Mouse (Mus musculus): ENCODE data around the gene Pdlim7.

Gene Pdlim7

GRCm38 (mm10) chr13:55513111-55513748, at the start of gene Pdlim7:
TSS of gene Pdlim7 (minus strand) at chr13:55513676.
- peak; percentile 94 for DNase-seq (ENCODE audit: low spot score)

- no peak for DNase-seq (ENCODE audit: low spot score)
Measured at GRCm38 (mm10) chr13:55557499-55557898, 44.0 kb upstream of the Pdlim7 start.

- DNase-seq (ENCODE audit: low spot score), result no peak
Measured at GRCm38 (mm10) chr13:55555921-55556320, 42.4 kb upstream of the Pdlim7 start.

- DNase-seq (ENCODE audit: low spot score), result no peak
Measured at GRCm38 (mm10) chr13:55549061-55549460, 35.6 kb upstream of the Pdlim7 start.

- DNase-seq (ENCODE audit: low spot score), result no peak
Measured at GRCm38 (mm10) chr13:55548426-55548825, 35.0 kb upstream of the Pdlim7 start.

- DNase-seq (ENCODE audit: low spot score), result no peak
Measured at GRCm38 (mm10) chr13:55547916-55548315, 34.4 kb upstream of the Pdlim7 start.

- no peak for DNase-seq (ENCODE audit: low spot score)
Measured at GRCm38 (mm10) chr13:55544792-55545191, 31.3 kb upstream of the Pdlim7 start.

GRCm38 (mm10) chr13:55543447-55543846, 30.0 kb upstream of the Pdlim7 start:
- DNase-seq (ENCODE audit: low spot score), result no peak

GRCm38 (mm10) chr13:55542891-55543290, 29.4 kb upstream of the Pdlim7 start:
- DNase-seq (ENCODE audit: low spot score), result peak; percentile 29

- DNase-seq (ENCODE audit: low spot score), result no peak
Measured at GRCm38 (mm10) chr13:55540933-55541332, 27.5 kb upstream of the Pdlim7 start.

- peak; percentile 99 for DNase-seq (ENCODE audit: low spot score)
Measured at GRCm38 (mm10) chr13:55536194-55537175, 23.0 kb upstream of the Pdlim7 start, which contains the start of gene Ddx41. TSS of gene Ddx41 (minus strand) at chr13:55536658.

- no peak for DNase-seq (ENCODE audit: low spot score)
Measured at GRCm38 (mm10) chr13:55535796-55536193, 22.3 kb upstream of the Pdlim7 start.

- no peak for DNase-seq (ENCODE audit: low spot score)
Measured at GRCm38 (mm10) chr13:55535191-55535590, 21.7 kb upstream of the Pdlim7 start.

- no peak for DNase-seq (ENCODE audit: low spot score)
Measured at GRCm38 (mm10) chr13:55529198-55529915, 15.9 kb upstream of the Pdlim7 start, which contains the start of gene Dok3. TSS of gene Dok3 (minus strand) at chr13:55529296.

- no peak for DNase-seq (ENCODE audit: low spot score)
Measured at GRCm38 (mm10) chr13:55527834-55528772, 14.6 kb upstream of the Pdlim7 start.

- no peak for DNase-seq (ENCODE audit: low spot score)
Measured at GRCm38 (mm10) chr13:55527212-55527611, 13.7 kb upstream of the Pdlim7 start.

- DNase-seq (ENCODE audit: low spot score), result no peak
Measured at GRCm38 (mm10) chr13:55525733-55526553, 12.5 kb upstream of the Pdlim7 start.

- no peak for DNase-seq (ENCODE audit: low spot score)
Measured at GRCm38 (mm10) chr13:55523951-55524600, 10.6 kb upstream of the Pdlim7 start.

- no peak for DNase-seq (ENCODE audit: low spot score)
Measured at GRCm38 (mm10) chr13:55523278-55523677, 9.8 kb upstream of the Pdlim7 start.

GRCm38 (mm10) chr13:55522730-55523129, 9.3 kb upstream of the Pdlim7 start:
- no peak for DNase-seq (ENCODE audit: low spot score)

Measured in ovary, postnatal 10 days (tissue).